Mouse (Mus musculus): ENCODE data around the gene Tcte3. TPM values are rescaled to one million over a fixed set of nuclear protein-coding genes. Genes with fewer than 3 reads are reported as not detected.
A peak's percentile ranks its signal among the peaks of the same experiment; 100 is the strongest.
"Not testable (repeated sequence)": the region's sequence is repeated elsewhere in the genome, so short reads cannot be mapped to it uniquely, and the experiment has no call there.

The Tcte3 gene
- under 1 TPM in 1 of 2 experiments, not detected in 1; 0.60 TPM for total RNA-seq (2021)

GRCm38 (mm10) chr17:15041175-15041729, at the start of gene Tcte3, which contains the start of the genes Ermard and Gm3448:
Gene Tcte3 (minus strand): TSS chr17:15041488.
Gene Ermard (plus strand): TSS chr17:15041208.
Gene Gm3448 (minus strand): TSS chr17:15041537.
- DNase-seq = peak; percentile 28

GRCm38 (mm10) chr17:15088591-15089001, 47.3 kb upstream of the Tcte3 start:
- DNase-seq = no peak

DNA sequence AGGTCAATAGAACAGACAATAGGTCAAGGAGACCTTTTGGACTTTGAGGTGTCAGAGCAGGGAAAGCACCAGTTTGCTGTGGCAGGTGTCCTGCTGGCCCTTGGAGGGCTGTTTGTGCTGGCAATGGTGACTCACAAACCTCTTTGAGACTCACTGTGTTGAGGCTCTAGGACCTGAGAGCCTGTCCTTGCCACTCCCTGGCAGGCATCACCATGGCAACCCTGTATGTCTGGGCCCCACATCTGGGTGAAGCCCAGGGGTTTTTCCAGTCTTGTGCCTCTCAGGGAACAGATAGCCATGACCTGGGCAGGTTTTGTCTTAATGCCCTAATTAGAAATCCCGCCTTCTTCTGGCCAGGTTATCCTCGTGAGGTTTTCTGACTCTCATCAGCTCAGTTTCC, 46.9 kb upstream of the Tcte3 start:
- DNase-seq = no peak

DNA sequence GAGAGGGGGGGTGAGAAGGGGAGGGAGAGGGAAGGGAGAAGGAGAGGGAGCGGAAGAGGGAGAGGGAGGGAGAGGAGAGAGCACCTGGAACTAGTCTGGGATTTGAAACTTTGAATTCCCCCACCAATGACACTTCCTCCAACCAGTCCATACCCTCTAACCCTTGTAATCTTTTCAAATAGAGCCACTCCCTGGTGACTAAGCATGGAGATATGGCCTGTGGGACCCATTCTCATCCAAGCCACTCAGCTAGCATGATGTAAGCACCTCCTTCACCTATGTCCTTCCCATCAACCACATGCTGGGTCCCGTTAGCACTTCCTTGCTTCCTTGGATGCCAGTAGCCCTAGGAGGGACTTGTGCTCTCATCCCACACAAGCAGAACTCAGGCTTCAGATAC, 43.7 kb upstream of the Tcte3 start:
- no peak for DNase-seq

- no peak for DNase-seq
Observed at GRCm38 (mm10) chr17:15084226-15084848, 43.0 kb upstream of the Tcte3 start.

DNA sequence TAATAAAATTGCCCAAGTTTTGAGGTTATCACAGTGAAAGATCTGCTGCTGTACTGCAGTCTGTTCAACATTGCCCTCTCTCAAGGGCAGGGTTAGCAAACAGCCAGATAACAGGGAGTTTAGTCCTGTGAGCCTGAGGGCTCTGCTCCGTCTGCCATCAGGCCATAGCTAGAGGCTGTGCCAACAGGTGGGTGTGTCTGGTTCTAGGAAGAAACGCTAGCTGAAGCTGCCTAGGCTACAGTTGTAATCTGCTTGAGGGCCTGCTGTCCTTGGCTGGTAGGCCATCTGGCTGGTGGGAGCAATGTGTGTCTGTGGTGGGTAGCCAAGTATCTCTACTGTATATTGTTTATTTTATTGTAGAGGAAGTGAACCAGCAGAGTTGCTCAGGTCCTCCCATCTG, 36.2 kb upstream of the Tcte3 start:
- DNase-seq = no peak

DNA sequence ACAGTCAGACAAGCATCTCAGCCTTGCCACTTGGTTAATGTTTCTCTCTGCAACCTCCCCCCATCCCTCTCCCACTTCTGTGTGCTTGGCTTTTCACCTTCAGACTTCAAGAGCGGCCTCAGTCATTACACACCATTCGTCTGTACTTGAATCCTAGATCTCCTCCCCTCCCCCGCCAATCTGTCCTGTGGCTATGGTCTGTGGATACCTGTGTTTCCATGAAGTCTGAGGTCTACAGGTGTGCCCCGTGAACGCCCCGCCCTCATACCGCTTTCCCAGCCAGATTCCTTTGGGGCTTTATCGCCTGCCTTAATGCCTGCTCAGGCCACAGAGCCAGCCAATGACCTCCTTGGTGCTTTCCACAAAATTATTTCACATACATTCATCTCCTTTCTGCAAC, 33.7 kb upstream of the Tcte3 start:
- DNase-seq = no peak

DNA sequence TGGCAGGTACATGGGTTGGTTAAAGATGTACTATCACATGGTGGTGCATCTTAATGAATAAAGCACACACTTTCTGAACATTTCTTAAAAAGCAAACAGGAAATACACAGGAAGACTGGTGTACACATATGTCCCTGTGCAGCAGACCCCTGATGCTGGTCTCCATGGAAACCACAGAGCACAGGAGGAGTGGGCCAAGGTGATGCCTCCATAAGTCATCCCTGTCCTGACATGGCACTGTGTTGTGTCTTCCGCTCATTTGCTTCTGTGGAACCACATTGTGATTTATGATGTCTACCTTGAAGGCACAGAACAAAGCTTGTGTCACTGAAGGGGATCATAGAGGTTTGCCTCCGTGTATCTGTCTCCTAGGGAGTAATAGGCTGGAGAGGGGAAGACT, 30.9 kb upstream of the Tcte3 start:
- no peak for DNase-seq

DNA sequence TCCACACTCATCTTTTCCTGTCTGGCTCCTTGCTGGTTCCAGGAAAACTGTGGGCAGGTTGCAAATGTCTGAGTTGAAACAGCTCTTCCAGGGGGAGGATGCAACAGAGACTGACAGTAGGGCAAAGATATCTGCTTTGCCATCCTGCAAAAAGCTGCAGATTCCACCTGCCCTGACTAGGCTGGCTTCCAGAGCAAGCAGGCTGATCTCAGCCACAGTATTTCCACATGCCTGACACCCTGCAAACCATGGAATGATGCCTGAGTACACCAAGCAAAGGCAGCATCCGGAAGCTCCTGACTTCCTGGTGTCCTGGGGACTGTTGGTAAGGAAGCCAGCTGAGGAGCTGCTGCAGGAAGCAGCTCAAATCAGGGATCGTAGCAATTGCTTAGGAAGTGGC, 27.8 kb upstream of the Tcte3 start:
- DNase-seq = no peak

DNA sequence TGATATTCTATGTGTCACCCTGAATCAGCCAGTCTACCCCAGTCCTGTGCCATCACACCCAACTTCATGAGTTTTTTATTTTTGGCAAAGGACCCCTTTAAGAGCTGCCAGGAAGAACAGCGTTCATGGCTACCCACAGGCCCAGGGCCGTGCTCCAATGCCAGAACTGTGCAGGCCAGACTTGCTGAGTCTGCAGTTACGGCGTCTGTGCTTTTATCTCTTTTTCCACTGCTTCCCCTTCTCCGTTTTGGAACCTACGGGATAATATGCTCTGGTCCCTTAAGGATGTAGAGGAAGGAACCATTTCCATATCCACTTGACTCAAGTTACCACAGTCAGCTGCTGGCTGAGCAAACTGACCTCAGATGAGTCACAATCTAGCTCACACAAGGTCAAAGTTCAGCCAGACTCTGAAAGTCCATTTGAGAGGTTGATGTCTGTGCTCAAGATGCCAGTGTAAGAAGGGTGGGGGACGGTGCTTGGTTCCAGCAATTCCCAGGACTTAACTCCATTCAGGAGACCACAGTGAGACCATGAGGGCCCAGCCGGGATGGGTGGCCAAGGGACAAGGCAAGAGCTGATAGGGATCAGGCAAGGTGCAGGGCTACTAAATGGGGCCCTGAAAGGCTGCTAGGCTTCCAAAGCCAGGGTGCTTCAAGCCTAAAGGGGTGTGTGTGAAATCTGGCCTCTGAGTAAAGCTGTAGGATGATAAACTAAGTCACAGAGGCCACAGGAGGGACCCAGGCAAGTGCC, 26.9 kb upstream of the Tcte3 start:
- no peak for DNase-seq

DNA sequence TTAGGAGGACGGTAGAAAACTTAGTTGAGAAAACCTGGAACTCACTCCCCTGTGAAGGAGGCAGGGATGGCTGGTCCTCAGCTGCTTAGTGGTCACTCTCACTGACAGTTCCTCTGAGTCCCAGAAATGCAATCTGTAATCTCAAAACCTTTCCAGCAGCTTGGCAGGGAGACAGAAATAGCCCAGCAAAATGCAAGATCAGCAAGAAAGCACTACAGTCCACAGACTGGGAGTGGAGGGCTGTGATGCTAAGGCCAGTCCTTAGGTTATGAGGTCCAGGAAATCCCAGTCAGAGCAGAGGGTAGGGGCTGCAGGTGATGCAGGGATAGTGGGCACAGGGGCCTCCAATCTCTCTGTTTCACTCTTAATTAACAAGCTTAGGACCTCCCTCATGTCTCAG, 25.6 kb upstream of the Tcte3 start:
- DNase-seq = peak; percentile 39

- no peak for DNase-seq
Observed at GRCm38 (mm10) chr17:15066066-15066465, 24.8 kb upstream of the Tcte3 start.

DNA sequence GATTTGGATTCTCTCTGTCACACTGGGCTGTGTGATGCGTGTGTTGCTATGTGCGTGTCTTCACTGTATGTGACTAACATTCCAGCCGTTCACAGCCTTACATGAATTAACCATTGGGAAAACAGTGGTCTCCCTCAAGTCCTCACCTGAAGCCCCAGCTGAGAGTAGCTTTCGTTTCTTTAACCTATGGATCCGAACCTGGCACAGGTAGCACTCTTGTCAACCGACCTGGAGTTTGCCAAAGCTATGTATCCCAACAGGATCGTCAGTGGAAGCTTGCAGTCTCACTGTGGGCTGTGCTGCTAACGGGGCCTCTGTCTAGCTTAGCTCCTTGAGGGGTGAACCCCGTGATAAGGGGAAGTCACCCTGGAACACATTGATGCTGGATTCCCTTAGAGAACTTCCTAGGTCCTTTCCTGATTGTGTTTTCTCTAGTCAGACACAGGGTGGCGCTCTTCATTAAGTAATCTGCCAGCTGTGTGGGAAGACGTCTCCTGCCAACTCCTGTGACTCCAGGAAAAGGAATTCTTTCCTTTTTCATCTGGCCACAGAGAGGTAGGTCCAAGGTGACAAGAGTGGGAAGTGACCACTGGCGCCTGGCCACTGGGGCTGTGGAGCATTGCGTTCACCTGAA, 24.2 kb upstream of the Tcte3 start:
- DNase-seq = peak; percentile 78

GRCm38 (mm10) chr17:15060356-15060755, 19.1 kb upstream of the Tcte3 start:
- no peak for DNase-seq

GRCm38 (mm10) chr17:15059646-15060045, 18.4 kb upstream of the Tcte3 start:
- DNase-seq = no peak

DNA sequence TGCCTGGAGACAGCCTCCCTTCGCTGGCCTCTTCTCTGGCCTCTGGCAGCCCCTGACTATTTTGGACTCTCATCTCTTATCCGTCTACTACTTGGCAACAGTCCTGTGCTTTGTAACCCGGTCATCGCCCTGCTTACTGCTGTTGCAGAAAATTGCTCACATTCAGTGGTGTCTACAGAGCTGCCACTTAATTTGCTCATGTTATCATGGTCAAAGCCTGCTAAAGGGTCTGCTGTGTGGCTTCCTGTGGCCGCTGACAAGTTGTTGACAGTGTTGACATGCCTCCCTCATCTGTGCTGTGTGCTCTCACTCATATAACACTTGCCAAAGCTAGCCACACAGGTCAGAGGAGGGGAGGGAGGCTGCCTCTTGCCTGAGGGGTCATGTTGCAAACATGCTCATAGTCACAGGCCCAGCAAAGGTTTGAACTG, 16.9 kb upstream of the Tcte3 start:
- DNase-seq = peak; percentile 59

- peak; percentile 11 for DNase-seq
Observed at GRCm38 (mm10) chr17:15055925-15056324, 14.6 kb upstream of the Tcte3 start.

GRCm38 (mm10) chr17:15053829-15054200, 12.5 kb upstream of the Tcte3 start:
- DNase-seq = not testable (repeated sequence)

DNA sequence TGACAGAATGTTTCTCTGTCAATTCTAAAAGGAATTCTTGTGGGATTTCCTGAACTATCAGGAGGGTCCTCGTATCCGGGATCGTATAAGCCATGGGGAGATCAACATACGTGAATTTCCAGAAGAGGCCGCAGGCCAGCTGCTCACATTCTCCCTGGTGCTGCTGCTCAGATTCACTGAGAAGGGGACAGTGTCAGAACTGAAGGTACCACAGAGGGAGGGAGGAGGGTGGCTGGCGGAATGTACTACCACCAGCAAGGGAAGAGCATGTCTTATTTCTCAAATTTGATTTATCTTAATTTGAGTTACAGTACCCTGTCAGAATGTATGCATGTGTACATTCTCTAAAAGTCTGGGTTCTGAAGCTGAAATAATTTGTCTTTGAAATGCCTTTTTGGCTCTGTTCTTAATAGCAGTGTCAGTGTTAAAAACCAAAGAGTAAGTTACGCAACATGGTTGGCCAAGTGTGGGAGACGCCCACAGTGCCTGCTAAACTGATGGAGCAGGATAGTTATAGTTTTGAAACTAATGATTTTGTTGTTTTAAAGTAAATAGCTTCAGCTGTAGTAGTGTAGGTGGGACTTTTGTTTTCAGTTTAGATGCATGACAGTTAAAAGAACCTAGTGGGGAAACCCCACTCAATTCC, 12.0 kb upstream of the Tcte3 start:
- DNase-seq = not testable (repeated sequence)

- DNase-seq = not testable (repeated sequence)
Observed at GRCm38 (mm10) chr17:15052766-15053165, 11.5 kb upstream of the Tcte3 start.

DNA sequence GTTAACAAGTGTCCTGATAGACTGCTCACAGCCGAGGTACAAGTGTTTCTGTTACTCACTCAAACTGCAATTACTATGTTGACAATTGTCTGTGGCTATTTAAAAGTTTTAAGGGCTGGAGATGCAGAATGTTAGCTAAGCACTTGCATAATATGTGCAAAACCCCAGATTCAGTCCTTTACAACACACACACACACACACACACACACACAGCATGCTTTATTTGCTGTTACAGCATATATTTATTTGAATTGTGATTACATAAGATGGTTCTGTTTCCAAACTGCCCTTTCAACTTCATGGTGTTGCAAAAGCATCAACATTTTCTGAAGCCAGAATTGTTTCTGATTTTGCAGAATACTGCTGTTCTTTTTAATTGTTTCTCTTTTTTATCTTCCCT, 9.1 kb upstream of the Tcte3 start:
- DNase-seq = not testable (repeated sequence)

GRCm38 (mm10) chr17:15040455-15040854, 833 bp downstream of the Tcte3 start:
- not testable (repeated sequence) for DNase-seq

GRCm38 (mm10) chr17:15031414-15031813, 9.9 kb downstream of the Tcte3 start:
- not testable (repeated sequence) for DNase-seq
